Mouse (Mus musculus) limb, embryonic 13.5 days (tissue): ENCODE measurements around the gene Tenm3. TPM values are rescaled to one million over a fixed set of nuclear protein-coding genes. Genes with fewer than 3 reads are reported as not detected.

ENCODE experiments used
- ATAC-seq: fragments of 200-750 bp; cut with Nextera tagmentation; 2 replicates; pipeline ENCODE4 v1.8.0; 2017; ENCODE audit warnings: low read depth, moderate number of reproducible peaks, moderate TSS enrichment; ENCODE audit not compliant: low FRiP score
- H3K27ac ChIP-seq: fragments of 300-500 bp; sonication (generic); 2 replicates; pipeline ENCODE4 v1.5.1; 2015; ENCODE audit warnings: inconsistent platforms, mild to moderate bottlenecking, moderate library complexity
- H3K27me3 ChIP-seq: fragments of 300-500 bp; sonication (generic); 2 replicates; pipeline ENCODE4 v1.6.1; 2015; ENCODE audit warnings: mild to moderate bottlenecking, inconsistent platforms
- H3K36me3 ChIP-seq: fragments of 300-500 bp; sonication (generic); 2 replicates; pipeline ENCODE4 v1.6.1; 2015; ENCODE audit warnings: inconsistent platforms, mild to moderate bottlenecking, moderate library complexity
- H3K4me1 ChIP-seq: fragments of 300-500 bp; sonication (generic); 2 replicates; pipeline ENCODE4 v1.6.1; 2015; ENCODE audit warnings: inconsistent platforms
- H3K4me2 ChIP-seq: fragments of 300-500 bp; sonication (generic); replicated peaks from 2 replicates; pipeline ENCODE4 v1.6.1; 2015; ENCODE audit warnings: inconsistent platforms, mild to moderate bottlenecking, moderate library complexity
- H3K4me3 ChIP-seq: fragments of 300-500 bp; sonication (generic); 2 replicates; pipeline ENCODE4 v1.5.1; 2015; ENCODE audit warnings: moderate library complexity, mild to moderate bottlenecking, inconsistent platforms
- H3K9ac ChIP-seq: fragments of 300-500 bp; sonication (generic); 2 replicates; pipeline ENCODE4 v1.6.1; 2015; ENCODE audit warnings: mild to moderate bottlenecking, inconsistent platforms
- H3K9me3 ChIP-seq: fragments of 300-500 bp; sonication (generic); 2 replicates; pipeline ENCODE4 v1.6.1; 2016; ENCODE audit warnings: inconsistent platforms
- WGBS: fragments of 180-500 bp; shearing (Covaris S2); methylation state at CpG from one replicate; pipeline ENCODE4 v1.1.7; 2015; 5-methylcytosine and 5-hydroxymethylcytosine counted together
- polyA plus RNA-seq: library from polyadenylated mRNA; unstranded; fragments of >200 nt; fragmentation: Nextera tagmentation; extraction: Ambion mirVana; gene quantifications from 2 replicates; pipeline ENCODE4 v1.2.1, GENCODE M21; 2015

Tenm3 gene
- polyA plus RNA-seq, 1 experiment from 2014 or later = 41.0 TPM

- no peak overlapping the region for H3K9ac ChIP-seq
- 59% methylated on average over 11 of the region's 11 CpGs for WGBS
- H3K4me2 ChIP-seq = no peak overlapping the region
- H3K4me3 ChIP-seq = no peak overlapping the region
- H3K36me3 ChIP-seq = peaks cover 21% of the 10 kb centered on the region
- H3K9me3 ChIP-seq = no peaks in the 10 kb centered on the region
- H3K27ac ChIP-seq = no peak overlapping the region
- H3K4me1 ChIP-seq = peaks cover 36% of the 10 kb centered on the region
- ATAC-seq = no peak
- peaks cover 8% of the 10 kb centered on the region; the same call in 1 of the 2 replicates for H3K27me3 ChIP-seq
These were observed 619.0 kb downstream of the Tenm3 start for GRCm38 (mm10) chr8:48224753-48225152.

- Histone ChIP-seq H3K9me3 (no peaks in the 10 kb centered on the region), H3K36me3 (no peaks in the 10 kb centered on the region), H3K27ac (no peak overlapping the region), H3K9ac (peak overlapping the region; percentile 54; the same call in 1 of the 2 replicates), H3K4me1 (peaks cover 37% of the 10 kb centered on the region), H3K4me2 (peak overlapping the region; percentile 69), H3K4me3 (peak overlapping the region; percentile 35), H3K27me3 (peaks cover 15% of the 10 kb centered on the region; the same call in 1 of the 2 replicates)
- WGBS = 11% methylated on average over 11 of the region's 11 CpGs
- peak; percentile 64 for ATAC-seq
These were observed 621.4 kb downstream of the Tenm3 start for GRCm38 (mm10) chr8:48222429-48222769.

GRCm38 (mm10) chr8:48221724-48222428 lies 621.9 kb downstream of the Tenm3 start:
- Histone ChIP-seq H3K9me3 (no peaks in the 10 kb centered on the region), H3K27ac (no peak overlapping the region), H3K27me3 (peaks cover 18% of the 10 kb centered on the region), H3K36me3 (no peaks in the 10 kb centered on the region), H3K4me3 (peak overlapping the region; percentile 35), H3K9ac (peak overlapping the region; percentile 54; the same call in 1 of the 2 replicates), H3K4me2 (peak overlapping the region; percentile 69), H3K4me1 (peaks cover 37% of the 10 kb centered on the region)
- no peak for ATAC-seq
- WGBS = 11% methylated on average over 16 of the region's 16 CpGs

GRCm38 (mm10) chr8:48221304-48221703 lies 622.4 kb downstream of the Tenm3 start:
- Histone ChIP-seq H3K27ac (no peak overlapping the region), H3K9ac (no peak overlapping the region), H3K27me3 (peaks cover 19% of the 10 kb centered on the region), H3K36me3 (no peaks in the 10 kb centered on the region), H3K4me1 (peaks cover 37% of the 10 kb centered on the region), H3K9me3 (no peaks in the 10 kb centered on the region), H3K4me3 (no peak overlapping the region), H3K4me2 (peak overlapping the region; percentile 69)
- no peak for ATAC-seq
- 49% methylated on average over 11 of the region's 11 CpGs for WGBS

GRCm38 (mm10) chr8:48220529-48221181 lies 623.1 kb downstream of the Tenm3 start:
- ATAC-seq = peak; percentile 65
- H3K9me3 ChIP-seq = no peaks in the 10 kb centered on the region
- peak overlapping the region; percentile 69 for H3K4me2 ChIP-seq
- H3K36me3 ChIP-seq = no peaks in the 10 kb centered on the region
- peaks cover 35% of the 10 kb centered on the region for H3K4me1 ChIP-seq
- no peak overlapping the region for H3K27ac ChIP-seq
- peak overlapping the region; percentile 3; the same call in 1 of the 2 replicates for H3K4me3 ChIP-seq
- H3K27me3 ChIP-seq = peaks cover 26% of the 10 kb centered on the region
- WGBS = 41% methylated on average over 25 of the region's 25 CpGs
- no peak overlapping the region for H3K9ac ChIP-seq

GRCm38 (mm10) chr8:48215071-48215501 lies 628.7 kb downstream of the Tenm3 start:
- Histone ChIP-seq H3K27ac (no peak overlapping the region), H3K27me3 (peaks cover 32% of the 10 kb centered on the region), H3K9ac (no peak overlapping the region), H3K4me3 (no peak overlapping the region), H3K4me1 (peaks cover 6% of the 10 kb centered on the region; the same call in 1 of the 2 replicates), H3K36me3 (no peaks in the 10 kb centered on the region), H3K4me2 (no peak overlapping the region), H3K9me3 (no peaks in the 10 kb centered on the region)
- ATAC-seq = no peak
- WGBS = 39% methylated on average over 9 of the region's 9 CpGs

GRCm38 (mm10) chr8:48214386-48214785 lies 629.4 kb downstream of the Tenm3 start:
- Histone ChIP-seq H3K27me3 (peaks cover 25% of the 10 kb centered on the region), H3K9ac (no peak overlapping the region), H3K4me2 (no peak overlapping the region), H3K27ac (no peak overlapping the region), H3K9me3 (no peaks in the 10 kb centered on the region), H3K4me1 (no peaks in the 10 kb centered on the region), H3K36me3 (no peaks in the 10 kb centered on the region), H3K4me3 (no peak overlapping the region)
- WGBS = 73% methylated on average over 6 of the region's 6 CpGs
- ATAC-seq = no peak

- H3K4me1 ChIP-seq = no peaks in the 10 kb centered on the region
- H3K36me3 ChIP-seq = no peaks in the 10 kb centered on the region
- 90% methylated on average over 9 of the region's 9 CpGs for WGBS
- no peak overlapping the region for H3K4me3 ChIP-seq
- no peaks in the 10 kb centered on the region for H3K9me3 ChIP-seq
- no peak overlapping the region for H3K27ac ChIP-seq
- H3K27me3 ChIP-seq = peaks cover 19% of the 10 kb centered on the region; the same call in 1 of the 2 replicates
- no peak overlapping the region for H3K4me2 ChIP-seq
- ATAC-seq = no peak
- H3K9ac ChIP-seq = no peak overlapping the region
These were observed 631.8 kb downstream of the Tenm3 start for GRCm38 (mm10) chr8:48211931-48212330.

GRCm38 (mm10) chr8:48207567-48207966 lies 636.2 kb downstream of the Tenm3 start:
- no peaks in the 10 kb centered on the region for H3K4me1 ChIP-seq
- H3K4me3 ChIP-seq = no peak overlapping the region
- no peak overlapping the region for H3K9ac ChIP-seq
- no peak for ATAC-seq
- no peaks in the 10 kb centered on the region for H3K27me3 ChIP-seq
- no peaks in the 10 kb centered on the region for H3K9me3 ChIP-seq
- no peak overlapping the region for H3K27ac ChIP-seq
- WGBS = 85% methylated on average over 6 of the region's 6 CpGs
- H3K4me2 ChIP-seq = no peak overlapping the region
- no peaks in the 10 kb centered on the region for H3K36me3 ChIP-seq

- Histone ChIP-seq H3K9ac (no peak overlapping the region), H3K27ac (no peak overlapping the region), H3K9me3 (no peaks in the 10 kb centered on the region), H3K4me3 (no peak overlapping the region), H3K4me2 (no peak overlapping the region), H3K27me3 (no peaks in the 10 kb centered on the region), H3K36me3 (no peaks in the 10 kb centered on the region), H3K4me1 (no peaks in the 10 kb centered on the region)
- ATAC-seq = no peak
- 67% methylated on average over 8 of the region's 8 CpGs for WGBS
These were observed 636.8 kb downstream of the Tenm3 start for GRCm38 (mm10) chr8:48206922-48207321.

- no peak overlapping the region for H3K27ac ChIP-seq
These were observed 638.9 kb downstream of the Tenm3 start for GRCm38 (mm10) chr8:48204838-48205345.

GRCm38 (mm10) chr8:48204114-48204837 lies 639.5 kb downstream of the Tenm3 start:
- no peak overlapping the region for H3K4me3 ChIP-seq
- no peak for ATAC-seq
- no peaks in the 10 kb centered on the region for H3K9me3 ChIP-seq
- no peaks in the 10 kb centered on the region for H3K27me3 ChIP-seq
- H3K4me2 ChIP-seq = no peak overlapping the region
- no peak overlapping the region for H3K9ac ChIP-seq
- no peak overlapping the region for H3K27ac ChIP-seq
- no peaks in the 10 kb centered on the region for H3K4me1 ChIP-seq
- 74% methylated on average over 13 of the region's 13 CpGs for WGBS
- H3K36me3 ChIP-seq = no peaks in the 10 kb centered on the region

More at GRCm38 (mm10) chr8:48204838-48205345, 638.9 kb downstream of the Tenm3 start:
- Histone ChIP-seq H3K4me2 (no peak overlapping the region), H3K27me3 (no peaks in the 10 kb centered on the region), H3K9me3 (no peaks in the 10 kb centered on the region), H3K36me3 (no peaks in the 10 kb centered on the region), H3K4me3 (no peak overlapping the region), H3K4me1 (no peaks in the 10 kb centered on the region), H3K9ac (no peak overlapping the region)
- WGBS = 41% methylated on average over 12 of the region's 12 CpGs
- no peak for ATAC-seq
